Mouse (Mus musculus): ENCODE measurements around the gene Prom2. TPM values are rescaled to one million over a fixed set of nuclear protein-coding genes. Genes with fewer than 3 reads are reported as not detected.

The Prom2 gene
- total and polyA plus RNA-seq, 3 experiments: not detected

DNA sequence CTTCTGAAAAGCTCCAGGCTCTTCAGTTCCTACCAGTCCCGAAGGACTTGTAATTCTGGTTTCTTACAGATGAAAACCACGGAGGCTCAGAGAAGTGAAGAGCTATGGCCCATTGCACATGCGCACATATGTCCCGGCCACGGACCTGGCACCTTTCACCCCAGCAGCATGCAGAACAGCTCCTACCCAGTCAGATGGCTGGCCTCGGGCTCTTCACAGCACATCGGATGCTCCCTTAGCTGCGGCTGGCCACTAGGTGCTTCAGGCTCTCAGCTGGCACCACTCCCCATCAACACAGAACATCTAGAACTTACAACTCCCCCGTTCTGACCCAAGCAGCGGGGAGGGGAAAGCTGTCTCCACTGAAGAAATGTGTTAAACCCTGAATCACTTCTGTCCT, 61.5 kb downstream of the Prom2 start:
- H3K4me1 ChIP-seq (ENCODE audit: control insufficient read depth in 1 of 2, insufficient read depth in 2 of 2, low read length in 2 of 2): no peaks in the 10 kb centered on the region
- H3K9ac ChIP-seq (ENCODE audit: control insufficient read depth, low read depth, low read length, poor library complexity, severe bottlenecking): no peak overlapping the region
- H3K9me3 ChIP-seq (replicated peaks; ENCODE audit: insufficient read depth, low read length): no peaks in the 10 kb centered on the region
- DNase-seq (ENCODE audit: low read depth, low spot score): no peak
- no peaks in the 10 kb centered on the region for H3K36me3 ChIP-seq (ENCODE audit: control insufficient read depth in 1 of 2, insufficient read depth in 2 of 2, low read length in 2 of 2)
- no peak overlapping the region for H3K4me3 ChIP-seq (ENCODE audit: control insufficient read depth in 1 of 2, insufficient read depth in 1 of 2, low read depth in 2 of 2, low read length in 2 of 2)
- peaks cover 0 to 4% of the 10 kb centered on the region in 2 experiments; a peak in 1 of 4 replicates for H3K27me3 ChIP-seq (ENCODE audit: control insufficient read depth in 1 of 2, insufficient read depth in 2 of 2, low read length in 2 of 2)
- TF ChIP-seq USF2 (IDR thresholded peaks at IDR 0.05; ENCODE audit: borderline replicate concordance in 1 of 2, insufficient read depth in 1 of 2, low read depth in 1 of 2, low read length in 2 of 2) (no peak), MYB (IDR thresholded peaks at IDR 0.05; ENCODE audit: low read depth, low read length) (no peak), RAD21 (IDR thresholded peaks at IDR 0.05; ENCODE audit: low read depth, low read length) (no peak), NELFE (IDR thresholded peaks at IDR 0.05; ENCODE audit: low read depth, low read length) (no peak), ETS1 (IDR thresholded peaks at IDR 0.05; ENCODE audit: low read depth, low read length) (no peak), MEF2A (IDR thresholded peaks at IDR 0.05; ENCODE audit: extremely low read depth, insufficient replicate concordance, low read depth, low read length, poor library complexity, severe bottlenecking) (no peak), MXI1 (IDR thresholded peaks at IDR 0.05; ENCODE audit: low read depth, low read length) (no peak), BHLHE40 (IDR thresholded peaks at IDR 0.05; ENCODE audit: borderline replicate concordance, low read depth, low read length) (no peak), TAL1 (IDR thresholded peaks at IDR 0.05; ENCODE audit: low read length) (no peak), UBTF (IDR thresholded peaks at IDR 0.05; ENCODE audit: borderline replicate concordance, insufficient read depth, low read depth, low read length) (no peak), EP300 (IDR thresholded peaks at IDR 0.05; ENCODE audit: low read depth in 1 of 2, low read length in 2 of 2) (no peak), POLR2AphosphoS2 (IDR thresholded peaks at IDR 0.05; ENCODE audit: low read length) (no peak), NRF1 (IDR thresholded peaks at IDR 0.05; ENCODE audit: insufficient read depth, low read depth, low read length, poor library complexity, severe bottlenecking) (no peak), SIN3A (IDR thresholded peaks at IDR 0.05; ENCODE audit: low read length) (no peak), ZNF384 (IDR thresholded peaks at IDR 0.05; ENCODE audit: low read depth, low read length) (no peak), USF1 (IDR thresholded peaks at IDR 0.05; ENCODE audit: low read depth, low read length) (no peak), POLR2A (IDR thresholded peaks at IDR 0.05; ENCODE audit: control insufficient read depth in 1 of 2, insufficient read depth in 1 of 2, low read depth in 1 of 2, low read length in 2 of 2, poor library complexity in 1 of 2) (no peak), E2F4 (IDR thresholded peaks at IDR 0.05; ENCODE audit: borderline replicate concordance, low read depth, low read length) (no peak), MYC (IDR thresholded peaks at IDR 0.05; ENCODE audit: low read depth, low read length) (no peak)
- H3K79me2 ChIP-seq (ENCODE audit: control insufficient read depth, insufficient read depth, low read length, poor library complexity): no peaks in the 10 kb centered on the region
- no peak overlapping the region for H3K27ac ChIP-seq (ENCODE audit: control insufficient read depth, low read depth, low read length)

DNA sequence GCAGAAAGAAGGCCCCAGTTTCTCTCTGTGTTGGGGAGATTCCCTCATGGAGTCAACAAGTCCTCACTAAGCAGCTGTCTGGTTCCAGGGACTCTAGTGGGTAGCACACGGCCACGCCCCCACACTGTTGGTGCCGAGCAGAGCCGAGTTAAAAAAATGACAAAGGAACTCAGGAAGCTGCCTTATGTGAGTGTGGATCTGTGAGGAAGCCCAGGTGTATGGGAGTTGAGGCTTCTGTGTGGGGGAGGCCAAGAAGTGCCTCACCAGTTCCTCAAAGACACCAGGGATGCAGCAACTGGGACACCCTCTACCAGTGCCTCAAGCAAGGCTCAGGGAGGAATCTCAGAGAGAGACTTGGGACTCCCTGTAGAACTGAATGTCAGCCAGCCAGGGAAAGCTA, 62.1 kb downstream of the Prom2 start:
- Histone ChIP-seq H3K36me3 (ENCODE audit: control insufficient read depth in 1 of 2, insufficient read depth in 2 of 2, low read length in 2 of 2) (no peaks in the 10 kb centered on the region), H3K27ac (ENCODE audit: control insufficient read depth, low read depth, low read length) (no peak overlapping the region), H3K4me1 (ENCODE audit: control insufficient read depth in 1 of 2, insufficient read depth in 2 of 2, low read length in 2 of 2) (no peaks in the 10 kb centered on the region), H3K27me3 (ENCODE audit: control insufficient read depth in 1 of 2, insufficient read depth in 2 of 2, low read length in 2 of 2) (peaks cover 0 to 4% of the 10 kb centered on the region in 2 experiments; a peak in 1 of 4 replicates), H3K9me3 (replicated peaks; ENCODE audit: insufficient read depth, low read length) (no peaks in the 10 kb centered on the region), H3K79me2 (ENCODE audit: control insufficient read depth, insufficient read depth, low read length, poor library complexity) (no peaks in the 10 kb centered on the region), H3K9ac (ENCODE audit: control insufficient read depth, low read depth, low read length, poor library complexity, severe bottlenecking) (no peak overlapping the region), H3K4me3 (ENCODE audit: control insufficient read depth in 1 of 2, insufficient read depth in 1 of 2, low read depth in 2 of 2, low read length in 2 of 2) (no peak overlapping the region)
- no peak for DNase-seq (ENCODE audit: low read depth, low spot score)
- no peak for TF ChIP-seq USF1 (IDR thresholded peaks at IDR 0.05; ENCODE audit: low read depth, low read length)
- no peak for TF ChIP-seq EP300 (IDR thresholded peaks at IDR 0.05; ENCODE audit: low read depth in 1 of 2, low read length in 2 of 2)
- no peak for TF ChIP-seq NELFE (IDR thresholded peaks at IDR 0.05; ENCODE audit: low read depth, low read length)
- TF ChIP-seq MEF2A (IDR thresholded peaks at IDR 0.05; ENCODE audit: extremely low read depth, insufficient replicate concordance, low read depth, low read length, poor library complexity, severe bottlenecking): no peak
- TF ChIP-seq UBTF (IDR thresholded peaks at IDR 0.05; ENCODE audit: borderline replicate concordance, insufficient read depth, low read depth, low read length): no peak
- TF ChIP-seq ETS1 (IDR thresholded peaks at IDR 0.05; ENCODE audit: low read depth, low read length): no peak
- no peak for TF ChIP-seq NRF1 (IDR thresholded peaks at IDR 0.05; ENCODE audit: insufficient read depth, low read depth, low read length, poor library complexity, severe bottlenecking)
- no peak for TF ChIP-seq GABPA (IDR thresholded peaks at IDR 0.05; ENCODE audit: low read depth, low read length)
- TF ChIP-seq RCOR1 (IDR thresholded peaks at IDR 0.05; ENCODE audit: low read depth, low read length): no peak
- TF ChIP-seq USF2 (IDR thresholded peaks at IDR 0.05; ENCODE audit: borderline replicate concordance in 1 of 2, insufficient read depth in 1 of 2, low read depth in 1 of 2, low read length in 2 of 2): no peak
- TF ChIP-seq SMC3 (IDR thresholded peaks at IDR 0.05; ENCODE audit: low read depth, low read length): no peak
- TF ChIP-seq ELF1 (IDR thresholded peaks at IDR 0.05; ENCODE audit: low read depth, low read length): no peak
- TF ChIP-seq CTCF (IDR thresholded peaks at IDR 0.05 in 2 of 3, conservative IDR thresholded peaks at IDR 0.05 in 1 of 3; ENCODE audit: control insufficient read depth in 1 of 3, insufficient read depth in 1 of 3, low read depth in 2 of 3, low read length in 3 of 3, poor library complexity in 1 of 3, severe bottlenecking in 1 of 3): no peak
- no peak for TF ChIP-seq POLR2AphosphoS2 (IDR thresholded peaks at IDR 0.05; ENCODE audit: low read length)
- no peak for TF ChIP-seq MYB (IDR thresholded peaks at IDR 0.05; ENCODE audit: low read depth, low read length)
- no peak for TF ChIP-seq POLR2A (IDR thresholded peaks at IDR 0.05; ENCODE audit: control insufficient read depth in 1 of 2, insufficient read depth in 1 of 2, low read depth in 1 of 2, low read length in 2 of 2, poor library complexity in 1 of 2)
- no peak for TF ChIP-seq ZMIZ1 (IDR thresholded peaks at IDR 0.05; ENCODE audit: low read depth, low read length)
- TF ChIP-seq MXI1 (IDR thresholded peaks at IDR 0.05; ENCODE audit: low read depth, low read length): no peak
- TF ChIP-seq HCFC1 (IDR thresholded peaks at IDR 0.05; ENCODE audit: low read depth, low read length): no peak
- TF ChIP-seq CHD1 (IDR thresholded peaks at IDR 0.05; ENCODE audit: low read depth, low read length): no peak

Data from MEL (cell line).